Mouse (Mus musculus): Measurements from ENCODE around the gene D10Jhu81e.
"Not testable (repeated sequence)": the region's sequence is repeated elsewhere in the genome, so short reads cannot be mapped to it uniquely, and the experiment has no call there.

The D10Jhu81e gene

DNA sequence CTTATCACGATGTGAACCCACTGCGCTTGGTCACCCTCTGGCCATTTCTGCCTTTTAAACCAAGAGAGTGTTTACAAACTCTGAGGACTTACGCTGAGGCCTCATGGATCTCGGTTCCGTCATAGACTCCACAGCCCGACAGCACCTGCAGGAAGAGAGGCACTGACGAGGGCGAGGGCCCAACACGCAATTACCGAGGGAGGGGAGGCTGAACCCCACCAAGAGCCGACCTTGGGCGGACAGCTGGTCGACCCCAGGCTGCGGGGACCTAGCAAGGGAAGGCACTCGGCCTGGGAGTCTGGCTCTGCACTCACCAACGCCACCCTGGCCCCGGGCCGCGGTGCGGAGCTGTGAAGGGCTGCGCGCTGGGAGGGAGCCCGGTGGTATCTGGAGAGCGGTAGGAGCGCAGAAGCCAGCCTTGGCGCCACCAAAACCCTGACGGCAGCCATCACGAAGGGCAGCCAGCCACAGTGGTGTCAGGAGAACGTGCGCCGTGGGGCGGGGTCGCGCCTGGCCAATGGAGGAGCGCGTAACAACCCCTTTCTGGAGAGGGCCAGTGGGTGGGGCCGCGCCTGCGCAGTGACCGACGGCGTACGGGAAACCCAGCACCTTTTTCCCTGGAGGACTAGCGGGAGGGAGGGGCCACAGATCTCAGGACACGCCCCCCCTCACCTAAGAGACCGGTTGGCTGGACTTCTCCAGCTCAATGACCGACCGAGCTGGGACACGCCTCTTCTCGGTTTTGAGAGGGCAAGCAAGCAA is at the start of gene D10Jhu81e:
Gene D10Jhu81e (minus strand): TSS at position 502 of the 762 bp plus-strand sequence.
- DNase-seq (ENCODE audit: low spot score) = peak; percentile 100

DNA sequence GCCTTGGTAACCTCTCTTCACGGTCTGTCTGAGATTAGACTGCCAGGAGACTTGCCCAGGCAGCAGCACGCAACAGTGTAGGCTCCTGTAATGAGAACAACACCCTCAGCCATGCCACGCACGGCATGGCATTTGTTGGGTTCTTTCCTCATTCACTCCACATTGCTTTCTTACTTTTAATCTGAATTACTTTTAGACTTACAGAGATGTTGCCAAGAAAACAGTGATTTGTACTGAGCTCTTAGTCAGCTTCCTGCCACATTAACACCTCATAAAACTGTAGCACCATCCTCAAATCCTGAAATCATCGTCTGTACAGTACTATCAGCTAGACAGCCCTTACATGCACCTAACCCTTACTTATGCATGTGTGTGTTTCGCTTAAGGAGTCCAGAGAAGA is 49.0 kb upstream of the D10Jhu81e start:
- no peak for DNase-seq (ENCODE audit: low spot score)

DNA sequence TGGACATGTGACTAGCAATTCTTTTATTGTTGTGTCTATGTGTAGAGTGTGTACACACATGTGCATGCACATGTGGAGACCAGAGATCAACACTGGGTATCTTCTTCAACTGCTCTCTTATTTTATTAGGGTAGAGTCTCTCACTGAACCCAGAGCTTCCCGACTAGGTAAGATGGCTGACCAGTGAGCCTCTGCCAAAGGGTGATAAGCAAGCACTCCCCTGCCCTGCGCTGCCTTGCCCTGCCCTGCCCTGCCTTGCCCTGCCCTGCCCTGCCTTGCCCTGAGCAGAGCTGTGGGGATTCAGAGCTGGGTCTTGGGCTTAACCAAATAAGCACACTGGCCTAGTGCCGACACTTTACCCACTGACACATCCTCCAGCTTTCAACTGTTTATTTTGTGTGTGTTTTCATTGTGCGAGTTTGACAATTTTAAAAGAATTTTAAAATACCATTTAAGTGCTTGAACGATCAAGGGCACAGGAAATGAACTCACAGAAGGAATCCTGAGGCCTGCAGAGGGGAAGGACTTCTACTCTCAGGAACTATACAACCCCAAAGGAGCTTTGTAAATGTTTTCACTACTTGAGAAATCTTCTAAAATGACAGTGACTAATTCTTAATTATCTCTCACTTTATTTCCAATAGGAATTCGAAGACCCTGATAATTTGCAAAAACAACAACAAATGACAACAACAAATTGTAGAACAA is 46.9 kb upstream of the D10Jhu81e start:
- DNase-seq (ENCODE audit: low spot score) = no peak

DNA sequence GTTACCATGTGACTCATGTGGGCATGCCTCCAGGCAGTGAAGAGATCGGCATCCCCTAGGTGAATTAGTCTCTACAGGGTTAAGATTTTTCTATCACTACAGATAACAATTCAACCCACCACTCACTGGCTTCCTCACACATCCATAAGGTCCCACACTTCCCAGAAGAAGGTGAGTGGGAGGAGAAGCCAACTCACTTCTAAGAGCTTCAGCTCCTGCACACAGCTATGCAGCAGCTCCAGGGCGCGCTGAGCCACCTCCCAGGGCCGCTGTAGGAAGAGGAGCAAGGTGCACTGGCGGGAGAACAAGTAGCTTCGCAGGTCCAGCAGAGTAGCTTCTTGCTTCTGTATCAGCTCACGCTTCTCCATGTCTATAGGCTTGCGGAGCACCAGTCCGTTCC is 44.8 kb upstream of the D10Jhu81e start:
- no peak for DNase-seq (ENCODE audit: low spot score)

DNA sequence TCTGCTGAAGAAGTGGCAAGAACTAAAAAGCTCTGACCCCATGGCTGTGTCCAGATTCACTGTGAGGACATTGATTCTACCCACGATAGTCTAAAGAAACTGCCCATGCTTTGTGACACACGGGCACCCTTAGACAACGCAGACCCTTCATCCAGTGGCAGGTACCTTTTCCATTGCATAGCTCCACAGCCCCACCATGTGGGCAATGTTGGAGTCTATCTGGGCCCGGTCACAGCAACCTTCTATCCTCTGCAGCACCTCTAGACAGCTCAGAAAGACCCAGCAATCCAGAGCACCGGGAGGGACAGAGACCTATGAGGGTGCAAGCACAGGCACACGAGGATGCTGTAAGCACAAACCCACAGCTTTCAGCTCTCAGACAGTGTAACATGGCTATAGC is 41.7 kb upstream of the D10Jhu81e start:
- no peak for DNase-seq (ENCODE audit: low spot score)

DNA sequence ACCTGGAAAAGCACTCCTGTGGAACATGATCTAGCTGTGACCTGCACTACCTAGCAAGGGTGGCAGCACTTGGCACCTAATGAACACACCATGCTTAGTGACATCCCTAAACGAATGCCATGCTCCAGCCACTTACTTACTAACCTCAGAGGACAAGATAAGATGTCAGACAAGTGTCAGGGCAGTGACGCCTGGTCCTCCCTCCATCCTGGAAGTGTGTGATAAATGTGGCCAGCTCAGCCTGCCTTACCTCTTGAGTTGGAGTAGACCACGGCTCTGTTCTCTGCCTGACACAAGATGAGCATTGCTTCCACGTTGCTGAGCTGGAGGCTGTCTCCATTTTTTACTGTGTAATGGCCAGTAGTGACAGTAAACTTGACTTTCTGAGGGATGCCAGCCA is 31.6 kb upstream of the D10Jhu81e start:
- DNase-seq (ENCODE audit: low spot score) = no peak

DNA sequence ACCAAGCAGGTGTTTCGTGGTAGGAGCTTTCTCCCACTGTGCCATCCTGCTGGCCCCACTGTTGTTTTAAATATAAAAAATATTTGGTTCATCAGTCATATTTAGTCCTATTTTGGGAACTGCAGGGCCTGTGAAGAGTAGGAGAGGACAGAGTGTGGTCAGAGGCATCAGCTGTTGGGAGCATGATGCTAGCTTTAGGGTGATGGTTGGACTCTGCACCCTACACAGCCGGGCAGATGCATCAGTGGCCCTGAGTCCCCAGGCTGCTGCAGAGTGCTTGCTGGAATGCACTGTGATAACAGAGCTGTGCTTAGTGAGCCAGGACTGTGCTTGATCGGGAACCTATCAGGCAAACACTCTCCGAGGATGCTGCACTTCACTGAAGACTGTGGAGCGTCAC is 23.4 kb upstream of the D10Jhu81e start:
- no peak for DNase-seq (ENCODE audit: low spot score)

DNA sequence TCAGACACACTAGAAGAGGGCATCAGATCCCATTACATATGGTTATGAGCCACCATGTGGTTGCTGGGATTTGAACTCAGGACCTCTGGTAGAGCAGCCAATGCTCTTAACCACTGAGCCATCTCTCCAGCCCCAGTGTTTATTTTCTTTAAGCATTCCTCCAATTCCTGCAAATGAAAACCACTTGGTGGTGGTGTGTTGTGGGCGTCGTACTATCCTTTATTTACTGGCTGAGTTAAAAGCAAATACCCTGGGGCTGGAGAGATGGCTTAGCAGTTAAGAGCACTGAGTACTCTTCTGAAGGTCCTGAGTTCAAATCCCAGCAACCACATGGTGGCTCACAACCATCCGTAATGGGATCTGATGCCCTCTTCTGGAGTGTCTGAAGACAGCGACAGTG is 16.5 kb upstream of the D10Jhu81e start:
- DNase-seq (ENCODE audit: low spot score) = not testable (repeated sequence)

DNA sequence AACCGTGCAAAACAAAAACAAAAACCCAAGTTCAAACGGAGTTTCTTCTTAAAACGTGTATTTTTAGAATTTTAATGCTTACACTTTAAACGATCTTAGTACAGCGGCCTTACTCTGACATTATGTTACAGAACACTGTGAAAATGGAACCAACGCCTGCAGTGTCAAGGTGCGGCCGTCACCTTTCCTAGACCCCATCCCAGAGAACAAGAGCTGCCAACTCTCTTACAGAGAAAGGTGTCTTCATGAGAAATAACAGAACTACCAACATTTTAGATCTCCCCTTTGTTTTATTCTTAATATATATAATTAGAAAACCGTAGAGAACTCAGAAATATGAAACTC is 15.8 kb upstream of the D10Jhu81e start:
- DNase-seq (ENCODE audit: low spot score) = no peak

DNA sequence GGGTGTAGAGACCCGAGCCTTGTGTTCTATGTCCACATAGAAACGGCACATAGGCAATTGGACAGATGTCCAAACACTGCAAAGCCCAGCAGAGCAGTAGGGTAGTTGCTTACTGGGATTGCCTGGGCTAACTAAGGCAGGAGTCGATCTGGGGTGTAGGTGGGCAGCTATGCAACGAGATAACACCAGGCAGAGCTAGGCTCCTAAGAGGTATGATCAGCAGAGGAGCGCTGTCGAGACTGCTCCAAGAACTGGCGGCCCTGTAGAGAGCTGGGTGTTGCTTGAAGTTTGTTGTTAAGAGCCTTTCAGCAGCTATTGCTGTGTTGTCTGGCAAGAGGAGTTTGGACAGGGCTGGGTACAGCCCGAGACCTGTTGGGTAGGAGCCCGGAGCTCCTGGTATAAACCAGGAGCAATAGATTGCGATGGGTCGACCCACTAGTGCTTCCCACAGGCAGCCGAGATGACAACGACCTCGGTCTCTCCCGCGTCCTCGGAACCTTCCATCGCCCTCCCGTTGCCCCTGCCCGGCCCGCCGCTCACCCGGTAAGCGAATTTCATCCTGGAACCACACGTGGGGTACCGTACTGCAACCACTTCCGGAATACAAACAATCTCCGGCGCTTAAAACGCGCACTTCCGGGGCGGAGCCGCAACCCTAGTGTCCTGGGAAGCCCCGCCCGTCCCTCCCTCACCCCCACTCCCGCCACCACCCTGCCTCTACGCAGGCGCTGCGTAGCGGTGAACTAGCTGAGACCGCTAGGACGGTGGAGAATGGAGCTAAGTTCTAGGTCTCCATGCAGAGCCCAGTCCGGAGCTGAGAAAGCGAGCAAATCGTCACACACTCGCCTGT is 15.2 kb upstream of the D10Jhu81e start, which contains the start of gene Pwp2:
Gene Pwp2 (minus strand): TSS at position 619 of the 850 bp plus-strand sequence.
- DNase-seq (ENCODE audit: low spot score) = peak; percentile 89

DNA sequence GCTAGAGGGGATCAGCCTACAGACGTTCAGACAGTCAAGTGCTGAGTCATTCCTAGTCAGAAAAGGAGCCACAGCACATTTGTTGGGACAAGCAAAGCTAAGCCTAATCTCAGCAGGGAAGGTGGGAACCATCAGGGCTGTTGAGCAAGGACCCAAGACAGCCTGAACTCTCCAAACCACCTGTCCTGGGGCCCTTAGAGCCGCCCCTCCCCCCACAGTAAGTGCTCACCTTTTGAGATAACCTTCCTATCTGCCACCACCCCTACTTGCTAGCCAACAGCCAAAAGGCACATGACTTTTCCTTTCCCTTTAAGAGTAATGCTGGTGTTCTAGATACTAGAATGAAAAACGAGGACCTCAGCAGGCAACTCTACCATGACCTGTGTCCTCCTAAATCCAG is 14.0 kb upstream of the D10Jhu81e start:
- DNase-seq (ENCODE audit: low spot score) = no peak

DNA sequence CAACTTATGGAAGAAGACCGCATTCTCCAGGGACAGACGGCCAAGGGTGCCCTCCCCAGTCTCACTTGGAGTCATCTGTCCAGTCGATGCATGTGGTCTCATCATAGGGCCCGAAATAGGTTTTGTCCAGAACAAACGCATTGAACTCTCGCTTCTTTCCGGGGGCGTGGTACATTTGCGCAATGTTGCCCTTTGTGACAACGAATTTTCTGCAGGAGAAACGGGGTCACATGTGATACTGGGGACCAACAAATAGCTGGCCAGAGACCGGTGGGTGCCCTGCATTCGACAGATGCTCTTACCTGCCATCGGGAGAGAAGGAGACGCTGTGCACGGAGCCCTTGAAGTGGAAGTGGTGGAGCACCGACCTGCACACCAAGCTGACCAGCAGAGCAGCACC is 12.7 kb upstream of the D10Jhu81e start:
- DNase-seq (ENCODE audit: low spot score) = no peak

DNA sequence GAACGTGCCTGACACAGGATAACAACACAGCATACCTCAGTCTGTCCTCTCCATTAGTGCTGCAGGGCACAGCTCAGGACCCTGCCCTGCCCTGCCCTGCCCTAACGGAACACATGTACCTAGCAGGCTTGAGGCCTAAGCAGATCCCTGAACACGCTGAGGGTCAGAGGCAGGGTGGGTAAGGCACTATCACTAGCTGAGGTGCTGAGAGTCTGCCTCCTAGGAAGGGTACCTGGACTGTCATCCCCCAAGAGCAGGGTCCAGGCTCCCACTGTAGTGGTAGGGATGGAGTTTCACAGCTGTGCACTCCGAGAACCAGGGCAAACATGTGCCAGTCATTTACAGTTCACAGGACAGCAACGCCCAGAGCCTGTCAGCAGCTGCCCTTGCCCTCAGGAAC is 4.9 kb upstream of the D10Jhu81e start:
- DNase-seq (ENCODE audit: low spot score) = no peak

DNA sequence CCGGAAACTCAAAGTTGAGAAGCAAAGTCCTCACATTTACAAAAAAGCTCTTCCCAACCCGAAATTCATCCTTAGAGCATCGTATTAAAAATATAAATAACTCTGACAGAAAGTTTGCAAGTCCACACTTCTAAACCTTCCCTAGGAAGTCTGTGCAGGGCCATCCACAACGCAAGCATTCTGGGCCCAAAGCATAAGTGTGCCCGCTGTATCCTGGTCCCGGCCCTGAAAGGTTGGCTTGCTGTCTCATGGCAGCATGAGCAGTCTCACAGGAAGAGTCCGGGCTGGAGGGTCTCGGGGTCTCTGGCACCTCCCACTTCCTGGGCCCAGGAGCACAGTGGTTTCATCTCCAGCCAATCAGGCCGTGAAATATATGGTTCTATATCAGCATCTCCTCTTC is 2.0 kb upstream of the D10Jhu81e start:
- no peak for DNase-seq (ENCODE audit: low spot score)

DNA sequence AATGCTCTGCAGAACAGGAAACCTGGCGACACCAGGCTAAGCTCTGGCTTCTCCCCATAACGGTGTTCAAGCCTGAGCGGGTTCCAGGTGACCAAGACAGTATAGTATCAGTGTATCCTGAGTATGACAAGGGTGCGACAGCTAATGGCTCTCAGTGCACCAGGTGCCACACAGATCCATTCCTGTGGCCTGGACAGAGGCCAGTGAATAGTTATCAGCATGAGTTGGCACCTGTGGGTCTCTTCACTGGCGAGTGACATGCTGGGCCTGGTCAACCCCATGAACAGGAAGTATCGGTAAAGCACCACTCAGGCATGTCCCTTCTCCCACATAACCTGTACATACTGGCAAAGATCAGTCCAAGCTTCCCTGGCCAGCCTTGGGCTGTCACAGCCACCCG is 1.5 kb upstream of the D10Jhu81e start:
- no peak for DNase-seq (ENCODE audit: low spot score)

DNA sequence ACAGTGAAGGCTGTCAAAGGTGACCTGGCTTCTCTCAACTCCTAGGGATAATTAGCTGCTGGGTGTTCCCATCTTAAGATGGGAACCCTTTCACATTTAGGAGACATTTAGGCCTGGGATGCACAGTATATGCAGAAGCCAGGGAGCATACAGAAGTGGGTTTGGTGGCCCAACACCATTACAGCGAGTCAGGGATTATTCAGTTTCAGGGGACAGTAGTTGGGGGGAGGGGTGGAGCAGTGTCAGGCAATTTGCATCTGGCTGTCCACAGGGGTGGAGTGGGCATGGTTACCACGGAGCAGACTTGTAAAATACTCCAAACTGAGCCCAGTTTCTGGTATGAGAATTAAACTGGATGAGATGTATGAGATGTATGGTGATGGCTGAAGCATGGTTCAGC is 863 bp upstream of the D10Jhu81e start:
- DNase-seq (ENCODE audit: low spot score) = no peak

DNA sequence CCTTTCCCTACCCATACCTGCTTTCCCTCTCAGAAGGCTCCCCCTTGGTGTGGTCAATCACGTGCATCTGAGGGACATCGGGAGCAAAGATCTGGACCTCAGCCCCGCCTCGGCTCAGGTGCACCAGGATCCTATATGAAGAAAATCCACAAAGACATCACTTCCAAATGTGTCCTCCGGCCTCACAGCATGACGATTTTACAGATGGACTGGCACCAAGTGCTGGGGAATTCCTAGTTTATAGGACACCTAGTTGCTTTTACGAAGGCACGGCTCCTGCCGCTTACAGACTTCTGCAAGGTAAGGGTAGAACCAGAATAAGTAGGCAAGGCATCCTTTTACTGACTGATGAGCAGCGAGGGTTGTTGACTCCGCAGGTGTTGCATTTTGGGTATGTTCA is 790 bp downstream of the D10Jhu81e start:
- DNase-seq (ENCODE audit: low spot score) = no peak

DNA sequence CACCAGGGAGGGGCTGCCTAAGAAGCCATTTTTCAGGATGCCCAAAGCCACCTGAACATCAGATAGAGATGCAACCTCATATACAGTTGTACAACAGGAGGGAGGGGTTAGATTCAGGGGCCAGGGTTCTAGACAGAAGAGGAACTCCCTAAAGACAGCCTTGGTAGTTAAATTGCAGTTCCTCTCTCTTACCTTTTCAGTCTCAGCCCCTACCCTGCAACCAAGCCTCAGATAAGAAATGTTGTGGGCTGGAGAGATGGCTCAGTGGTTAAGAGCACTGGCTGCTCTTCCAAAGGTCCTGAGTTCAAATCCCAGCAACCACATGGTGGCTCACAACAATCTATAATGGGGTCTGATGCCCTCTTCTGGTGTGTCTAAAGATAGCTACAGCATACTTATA is 1.8 kb downstream of the D10Jhu81e start:
- DNase-seq (ENCODE audit: low spot score) = no peak

DNA sequence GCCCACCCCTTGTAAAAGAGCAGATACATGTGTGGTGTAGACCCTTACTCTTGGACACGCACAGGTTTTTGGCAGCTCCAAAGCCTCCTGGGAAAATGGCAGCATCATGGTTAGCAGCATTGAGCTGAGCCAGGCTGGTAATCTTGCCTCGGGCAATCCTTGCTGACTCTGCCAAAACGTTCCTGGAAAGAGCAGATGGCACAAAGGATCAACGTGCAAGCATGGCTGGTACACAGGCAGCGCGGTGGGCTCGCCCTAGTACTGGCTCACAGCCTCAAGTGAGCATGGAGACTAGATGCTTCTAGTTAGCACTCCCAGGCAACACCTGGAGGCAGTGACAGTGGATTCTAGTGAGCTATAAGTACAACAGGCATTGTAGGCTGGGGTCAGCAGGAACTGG is 2.2 kb downstream of the D10Jhu81e start:
- no peak for DNase-seq (ENCODE audit: low spot score)

DNA sequence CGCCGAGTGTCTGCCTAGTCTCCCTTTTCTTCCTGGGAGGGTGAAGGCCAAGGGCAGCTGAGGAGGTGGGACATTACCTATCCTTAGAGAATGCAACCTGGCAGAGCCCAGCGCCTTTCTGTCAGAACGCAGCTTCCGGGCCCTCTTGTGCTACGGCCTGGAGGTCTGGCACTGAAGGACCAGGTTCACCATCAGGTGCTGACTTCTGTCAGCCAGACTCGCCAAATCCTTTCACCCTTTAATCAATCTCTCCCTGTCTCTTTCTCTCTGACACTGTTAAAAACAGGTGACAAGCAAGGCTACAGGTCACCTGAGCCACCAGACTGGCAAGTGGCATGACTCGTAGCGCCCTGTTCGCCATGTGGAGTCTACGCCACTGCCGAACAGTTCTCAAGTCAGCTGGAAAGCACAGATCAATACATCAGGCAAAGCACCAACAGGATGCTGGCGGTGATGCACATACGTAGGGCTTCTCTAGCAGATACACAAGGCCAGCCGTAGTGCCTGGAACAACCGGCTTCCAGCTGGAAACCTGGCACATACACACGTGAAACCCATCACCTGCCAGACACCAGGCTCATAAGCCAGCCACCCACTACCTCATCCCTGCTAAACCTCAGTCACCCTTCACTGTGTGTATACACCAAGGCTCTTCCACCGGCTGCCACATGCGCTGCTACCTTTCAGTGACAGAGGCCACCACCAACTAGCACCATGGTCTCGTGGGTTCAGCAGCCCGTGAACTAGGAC is 4.2 kb downstream of the D10Jhu81e start:
- DNase-seq (ENCODE audit: low spot score) = no peak

DNA sequence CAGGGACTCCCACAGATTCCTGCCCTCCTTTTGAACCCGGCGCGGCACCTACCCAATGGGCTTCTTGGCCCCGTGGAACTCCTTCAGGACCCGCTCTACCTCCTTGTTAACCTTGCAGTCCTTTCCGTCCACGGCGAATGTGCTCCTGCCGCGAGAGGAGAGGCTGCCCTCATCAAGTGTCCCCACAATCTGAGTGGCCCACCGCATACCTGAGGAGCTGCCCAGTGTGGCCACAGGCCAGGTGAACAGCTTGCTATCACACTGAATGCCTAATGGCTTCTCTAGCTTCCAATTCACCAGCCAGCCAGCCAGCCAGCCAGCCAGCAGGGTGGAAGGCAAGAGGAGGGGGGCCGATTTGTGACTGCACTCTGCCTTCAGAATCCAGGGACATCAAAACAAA is 4.8 kb downstream of the D10Jhu81e start:
- no peak for DNase-seq (ENCODE audit: low spot score)

DNA sequence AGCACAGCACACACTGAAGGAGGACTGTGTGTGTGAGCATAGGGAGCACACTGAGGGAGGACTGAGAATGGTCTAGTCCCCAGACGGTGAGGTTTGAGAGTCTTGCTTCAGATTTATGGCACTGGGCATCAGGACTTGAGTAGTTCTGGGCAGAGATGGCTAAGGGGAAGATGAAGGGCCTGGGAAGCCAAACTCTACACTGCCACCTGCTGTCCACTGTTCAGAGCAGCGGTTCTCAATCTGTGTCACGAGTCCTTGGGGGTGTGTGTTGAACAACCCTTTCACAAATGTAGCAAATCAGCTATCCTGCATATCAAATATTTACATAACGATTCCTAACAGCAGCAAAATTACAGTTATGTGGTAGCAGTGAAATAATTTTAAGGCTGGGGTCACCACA is 5.7 kb downstream of the D10Jhu81e start:
- DNase-seq (ENCODE audit: low spot score) = peak; percentile 73
